Mouse (Mus musculus) brain, embryonic 14.5 days (tissue): ENCODE measurements at regions not wholly inside any gene's neighbourhood (a gene's known extent, or its start where the extent isn't known, plus 50 kb on each side); places are given as distances from the start of the nearest gene placed in this dataset.

ENCODE experiments used
- CTCF ChIP-seq: fragments of 200-500 bp; IDR thresholded peaks from 2 replicates; pipeline ENCODE4 v1.5.1; 2012; ENCODE audit warnings: inconsistent platforms, mild to moderate bottlenecking, moderate library complexity, borderline replicate concordance; ENCODE audit not compliant: insufficient read depth, insufficient read length; ENCODE audit errors: extremely low read depth
- POLR2A ChIP-seq: fragments of 200-500 bp; IDR thresholded peaks from 2 replicates; pipeline ENCODE4 v1.6.1; 2012; ENCODE audit warnings: mild to moderate bottlenecking, inconsistent platforms, borderline replicate concordance; ENCODE audit not compliant: poor library complexity, insufficient read depth, insufficient read length, severe bottlenecking; ENCODE audit errors: extremely low read depth

GRCm38 (mm10) chr12:42338996-42339680 is 852.9 kb upstream of the Lrrn3 start:
- TF ChIP-seq CTCF (no peak), POLR2A (no peak)
